Mouse (Mus musculus) thymus, adult 2 months (tissue): ENCODE measurements at regions not wholly inside any gene's neighbourhood (a gene's known extent, or its start where the extent isn't known, plus 50 kb on each side); places are given as distances from the start of the nearest gene placed in this dataset.

ENCODE experiments used
- DNase-seq: peaks from one replicate; pipeline ENCODE4 v3.0.0; 2021
- H3K27ac ChIP-seq: fragments of 200-500 bp; 2 replicates; pipeline ENCODE4 v1.5.1; 2012; ENCODE audit warnings: low read length, control low read depth; ENCODE audit not compliant: control insufficient read depth, insufficient read depth
- H3K27me3 ChIP-seq: fragments of 200-500 bp; 2 replicates; pipeline ENCODE4 v1.6.1; 2012; ENCODE audit warnings: mild to moderate bottlenecking, low read length, moderate library complexity, mixed read lengths; ENCODE audit not compliant: control insufficient read depth, insufficient read depth
- H3K36me3 ChIP-seq: fragments of 200-500 bp; 2 replicates; pipeline ENCODE4 v1.6.1; 2012; ENCODE audit warnings: mild to moderate bottlenecking, low read length, moderate library complexity; ENCODE audit not compliant: control insufficient read depth, insufficient read depth
- H3K4me1 ChIP-seq: fragments of 200-500 bp; replicated peaks from 2 replicates; pipeline ENCODE4 v1.6.1; 2012; ENCODE audit warnings: low read length; ENCODE audit not compliant: control insufficient read depth, insufficient read depth
- H3K4me3 ChIP-seq: fragments of 200-500 bp; 2 replicates; pipeline ENCODE4 v1.5.1; 2012; ENCODE audit warnings: mild to moderate bottlenecking, low read length, control low read depth, moderate library complexity; ENCODE audit not compliant: control insufficient read depth, insufficient read depth
- CTCF ChIP-seq: fragments of 200-500 bp; IDR thresholded peaks from 2 replicates; pipeline ENCODE4 v1.5.1; 2012; ENCODE audit warnings: mild to moderate bottlenecking, control low read depth, low read length, moderate library complexity, borderline replicate concordance; ENCODE audit not compliant: control insufficient read depth, poor library complexity, insufficient read depth; ENCODE audit errors: extremely low read depth
- POLR2A ChIP-seq: fragments of 200-500 bp; IDR thresholded peaks from 2 replicates; pipeline ENCODE4 v1.6.1; 2012; ENCODE audit warnings: mild to moderate bottlenecking, low read length, control low read depth, moderate library complexity; ENCODE audit not compliant: control insufficient read depth, poor library complexity, insufficient read depth; ENCODE audit errors: extremely low read depth
- WGBS: fragments of 180-500 bp; shearing (Covaris S2); methylation state at CpG from one replicate; pipeline ENCODE4 v1.1.7; 2018; 5-methylcytosine and 5-hydroxymethylcytosine counted together

GRCm38 (mm10) chr13:36807961-36808360 is 73.0 kb upstream of the Nrn1 start:
- 69% methylated on average over 2 of the region's 2 CpGs for WGBS
- TF ChIP-seq CTCF: no peak
- TF ChIP-seq POLR2A: no peak
- H3K4me3 ChIP-seq: no peak overlapping the region
- no peaks in the 10 kb centered on the region for H3K27me3 ChIP-seq
- no peaks in the 10 kb centered on the region for H3K36me3 ChIP-seq
- peak; percentile 32 for DNase-seq
- H3K27ac ChIP-seq: no peak overlapping the region
- no peaks in the 10 kb centered on the region for H3K4me1 ChIP-seq

GRCm38 (mm10) chr13:36789360-36789759 is 54.4 kb upstream of the Nrn1 start:
- DNase-seq: peak; percentile 66
- WGBS: 93% methylated on average over 1 of the region's 1 CpGs
- no peak overlapping the region for H3K4me3 ChIP-seq
- TF ChIP-seq CTCF: no peak
- no peak for TF ChIP-seq POLR2A
- H3K27me3 ChIP-seq: no peaks in the 10 kb centered on the region
- H3K27ac ChIP-seq: no peak overlapping the region
- no peaks in the 10 kb centered on the region for H3K36me3 ChIP-seq
- H3K4me1 ChIP-seq: peaks cover 9% of the 10 kb centered on the region
